Mouse (Mus musculus) CD4-positive, CD25-positive, alpha-beta regulatory T cell, adult 2 months (primary cell): ENCODE results near the gene Lbr.
"Not testable (repeated sequence)": the region's sequence is repeated elsewhere in the genome, so short reads cannot be mapped to it uniquely, and the experiment has no call there.

Experiments used
- DNase-seq: peaks from one replicate; pipeline ENCODE4 v3.0.0-alpha.2; 2012; ENCODE audit warnings: low read depth, low spot score

Gene Lbr

DNA sequence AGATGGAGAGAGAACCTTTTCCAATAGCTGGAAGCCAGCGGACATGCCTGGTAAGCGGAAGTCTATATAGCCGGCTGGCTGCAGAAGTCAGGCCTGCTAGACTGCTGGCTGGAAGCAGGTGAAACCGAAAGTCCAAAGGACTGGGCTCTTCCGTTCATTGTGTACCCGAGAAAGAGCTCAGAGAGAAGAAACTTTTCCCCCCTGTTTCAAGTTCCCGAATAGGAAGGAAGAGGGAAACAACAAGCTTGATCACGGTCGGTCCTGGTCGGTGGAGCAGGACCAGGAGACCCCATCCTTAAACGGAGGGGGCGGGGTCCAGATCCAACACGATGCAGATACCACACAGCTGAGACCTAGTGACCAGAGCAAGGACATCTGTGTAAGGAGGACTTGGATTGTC, 9.6 kb upstream of the Lbr start:
- DNase-seq, result peak; percentile 56

DNA sequence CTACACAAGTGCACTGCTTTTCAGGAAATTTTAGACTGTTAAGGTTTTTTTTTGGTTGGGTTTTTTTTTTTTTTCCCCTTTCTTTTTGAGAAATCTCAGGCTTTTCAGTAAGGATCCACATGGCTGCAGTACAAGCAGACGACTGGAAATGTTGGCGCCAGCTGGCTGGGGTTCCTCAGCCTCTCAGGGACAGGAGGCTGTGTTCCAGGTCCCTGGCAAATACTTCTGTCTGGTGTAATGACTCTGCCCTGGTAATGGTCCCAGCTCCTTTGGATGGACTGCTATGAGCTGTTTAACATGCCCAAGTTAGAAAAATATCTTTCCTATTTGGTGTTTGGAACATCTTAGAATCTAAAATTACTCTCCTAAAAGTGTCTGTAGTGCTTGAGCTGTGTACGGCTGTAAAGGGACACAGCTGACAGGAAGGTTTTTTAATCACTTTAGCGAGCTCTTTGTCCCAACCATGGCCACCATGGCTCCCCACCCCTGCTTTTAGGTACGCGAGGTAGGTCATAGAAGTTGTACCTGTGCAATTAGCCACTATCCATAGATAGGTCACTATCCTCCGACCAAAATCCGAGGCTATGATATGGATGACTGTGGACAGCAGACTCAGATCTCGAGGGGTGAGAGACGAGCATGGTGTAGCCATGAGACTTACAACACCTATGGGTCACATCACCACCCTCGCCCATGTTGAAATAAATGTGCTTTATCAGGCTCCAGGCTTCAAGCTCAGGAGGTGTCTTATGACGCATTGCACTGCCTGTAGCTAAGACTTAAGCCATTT, 8.9 kb upstream of the Lbr start:
- DNase-seq, result no peak

- DNase-seq, result no peak
These were observed 7.6 kb upstream of the Lbr start for GRCm38 (mm10) chr1:181850441-181850840.

DNA sequence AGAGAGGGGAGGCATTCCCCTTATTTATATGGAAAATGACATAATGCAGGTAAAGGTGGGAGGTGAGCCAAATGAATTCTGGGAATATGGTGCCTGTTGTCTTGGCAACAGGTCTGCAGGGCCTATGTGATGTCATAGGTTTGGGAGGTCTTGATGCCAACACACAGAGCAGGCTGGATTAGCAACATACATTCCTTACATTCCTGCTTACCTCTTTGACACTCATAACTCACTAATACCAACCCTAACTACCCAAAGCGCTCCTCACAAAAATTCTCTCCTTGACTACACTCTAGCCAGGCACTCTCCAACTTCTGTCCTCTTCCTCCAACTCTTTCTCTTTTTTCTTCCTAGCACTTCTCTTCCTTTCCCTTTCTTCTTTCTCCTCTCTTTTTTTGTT, 5.4 kb upstream of the Lbr start:
- no peak for DNase-seq

DNA sequence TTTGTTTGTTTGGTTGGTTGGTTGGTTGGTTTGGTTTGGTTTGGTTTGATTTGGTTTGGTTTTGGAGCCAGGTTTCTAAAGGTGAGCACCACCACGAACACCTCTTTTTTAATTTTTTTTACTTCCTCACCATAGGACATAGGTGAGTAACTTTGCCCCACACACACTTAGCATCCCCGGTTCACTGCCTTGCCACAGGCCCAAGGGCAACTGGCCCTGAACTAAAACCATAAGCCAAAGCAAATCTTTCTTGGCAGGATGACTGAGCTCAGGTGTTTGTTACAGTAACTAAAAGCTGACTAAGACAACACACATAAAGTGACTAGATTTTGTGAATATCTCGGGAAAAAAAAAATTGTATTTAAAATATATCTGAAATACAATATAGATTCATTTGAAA, 4.5 kb upstream of the Lbr start:
- no peak for DNase-seq

DNA sequence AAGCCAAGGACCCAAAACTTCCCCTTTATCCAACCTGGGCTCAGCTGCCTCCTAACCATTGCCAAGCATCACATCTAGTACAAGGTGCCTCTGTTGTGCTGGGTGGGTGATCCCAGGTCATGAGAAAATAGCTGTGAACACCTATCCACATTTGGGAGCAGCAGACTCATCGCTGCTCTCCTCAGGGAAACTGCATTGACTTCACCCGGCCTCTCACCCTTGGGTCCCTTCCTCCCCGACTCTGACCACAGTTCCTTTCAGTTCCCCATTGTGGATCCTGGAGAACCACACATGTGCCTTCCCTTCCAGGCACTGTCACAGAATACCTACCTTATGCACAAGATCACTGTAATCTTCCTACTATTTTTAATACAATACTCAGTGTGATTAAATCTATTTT, 2.9 kb upstream of the Lbr start:
- no peak for DNase-seq

DNA sequence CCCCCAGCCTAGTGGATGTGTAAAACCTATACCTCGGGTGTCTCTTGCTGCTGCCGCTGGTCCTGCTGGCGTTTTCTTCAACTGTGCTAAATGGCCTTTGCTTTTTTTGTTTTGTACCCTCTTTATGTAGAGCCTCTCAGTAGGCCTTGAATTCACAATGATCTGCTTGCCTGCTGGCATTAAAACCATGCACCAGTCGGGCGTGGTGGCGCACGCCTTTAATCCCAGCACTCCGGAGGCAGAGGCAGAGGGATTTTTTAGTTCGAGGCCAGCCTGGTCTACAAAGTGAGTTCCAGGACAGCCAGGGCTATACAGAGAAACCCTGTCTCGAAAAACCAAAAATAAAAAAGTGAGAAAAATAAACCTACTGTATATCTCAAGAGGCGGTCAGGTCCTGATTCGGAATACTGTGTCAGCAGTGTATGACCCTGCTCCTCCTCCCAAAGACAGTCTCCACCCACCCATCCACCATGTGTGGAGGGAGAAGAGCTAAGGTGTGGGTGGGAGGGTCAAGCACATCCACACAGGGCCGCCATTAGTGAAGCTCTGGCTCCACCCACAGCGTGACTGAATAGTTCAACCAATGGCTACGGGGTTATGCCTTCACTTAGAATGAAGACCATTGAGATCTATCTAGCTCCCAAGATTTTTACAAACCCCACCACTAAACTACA, 2.2 kb upstream of the Lbr start:
- DNase-seq, result no peak

GRCm38 (mm10) chr1:181841864-181842672, 778 bp downstream of the Lbr start:
- peak; percentile 94 for DNase-seq

- no peak for DNase-seq
These were observed 1.4 kb downstream of the Lbr start for GRCm38 (mm10) chr1:181841396-181841795.

GRCm38 (mm10) chr1:181839746-181840366, 3.0 kb downstream of the Lbr start:
- DNase-seq, result peak; percentile 28

DNA sequence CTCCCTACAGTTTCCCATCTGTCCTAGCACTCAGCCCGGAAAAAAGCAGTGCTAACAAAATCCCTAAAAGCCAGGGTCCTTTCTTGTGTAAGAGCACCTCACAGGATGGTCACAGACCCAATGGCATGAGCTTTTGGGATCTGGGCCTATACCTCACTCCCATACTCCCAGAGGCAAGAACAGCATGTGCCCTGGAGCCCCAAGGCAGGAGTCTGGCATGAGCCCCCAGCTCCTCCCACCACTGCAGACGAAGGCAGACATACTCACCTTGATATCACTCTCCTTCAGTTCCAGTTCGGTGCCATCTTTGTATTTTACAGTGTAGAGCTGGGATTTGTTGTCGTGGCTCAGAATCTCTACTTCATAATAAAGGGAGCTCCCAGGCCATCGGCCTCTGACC, 4.7 kb downstream of the Lbr start:
- DNase-seq, result no peak

DNA sequence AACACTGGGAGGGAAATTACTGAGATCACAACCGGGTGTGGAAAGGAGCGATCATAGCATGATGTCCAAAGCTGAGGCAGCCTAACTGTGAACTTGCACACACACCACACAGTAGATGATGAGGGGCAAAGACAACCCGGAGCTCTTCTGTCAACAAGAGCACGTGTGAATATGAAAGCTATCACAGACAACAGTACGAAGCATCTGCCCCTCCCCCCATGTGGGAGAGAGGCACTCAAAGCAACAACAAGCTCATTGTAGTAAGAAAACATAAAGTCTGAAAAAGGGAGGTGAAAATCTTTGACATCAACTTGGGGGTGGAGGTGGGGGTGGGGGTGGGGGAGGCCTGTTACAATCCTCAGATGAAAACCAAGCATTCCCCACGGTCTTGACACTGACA, 9.7 kb downstream of the Lbr start:
- no peak for DNase-seq

DNA sequence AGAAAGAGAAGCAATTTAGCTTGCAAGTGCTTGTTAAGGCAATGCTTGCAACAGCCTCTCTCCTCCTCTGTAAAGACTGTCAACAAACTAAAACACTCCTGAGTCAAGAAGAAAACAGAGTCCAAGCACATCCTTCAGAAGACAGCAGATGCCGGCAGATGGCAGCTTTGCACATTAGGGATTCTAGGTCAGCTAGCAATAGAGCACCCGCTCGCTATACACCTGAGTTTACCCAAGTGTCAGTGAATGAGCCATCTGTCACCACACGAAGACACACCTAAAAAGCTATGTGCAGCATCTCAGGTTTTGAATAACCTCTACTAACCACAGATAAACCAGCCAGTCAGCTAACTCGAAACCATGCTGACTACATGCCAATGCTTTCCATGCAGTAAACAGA, 10.1 kb downstream of the Lbr start:
- no peak for DNase-seq

DNA sequence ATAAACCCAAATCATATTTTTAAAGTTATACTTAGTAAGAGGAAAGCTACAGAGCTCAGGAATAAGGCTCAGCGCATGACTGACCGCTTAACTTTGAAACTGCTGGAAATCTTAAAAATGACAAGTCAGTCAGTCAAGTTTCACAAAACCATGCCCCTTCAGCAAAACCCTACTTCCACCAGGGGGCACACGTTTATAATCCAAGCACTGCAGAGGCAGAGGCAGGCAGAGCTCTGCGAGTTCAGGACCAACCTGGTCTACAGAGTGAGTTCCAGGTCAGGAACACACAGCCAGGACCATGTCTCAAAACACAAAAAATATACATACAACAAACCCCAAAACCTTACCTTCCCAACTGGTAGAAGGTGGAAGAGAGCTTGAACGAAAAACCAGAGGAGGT, 14.5 kb downstream of the Lbr start:
- DNase-seq, result peak; percentile 78

GRCm38 (mm10) chr1:181826716-181827115, 16.1 kb downstream of the Lbr start:
- DNase-seq, result no peak

- no peak for DNase-seq
These were observed 31.2 kb downstream of the Lbr start for GRCm38 (mm10) chr1:181811481-181812223.

DNA sequence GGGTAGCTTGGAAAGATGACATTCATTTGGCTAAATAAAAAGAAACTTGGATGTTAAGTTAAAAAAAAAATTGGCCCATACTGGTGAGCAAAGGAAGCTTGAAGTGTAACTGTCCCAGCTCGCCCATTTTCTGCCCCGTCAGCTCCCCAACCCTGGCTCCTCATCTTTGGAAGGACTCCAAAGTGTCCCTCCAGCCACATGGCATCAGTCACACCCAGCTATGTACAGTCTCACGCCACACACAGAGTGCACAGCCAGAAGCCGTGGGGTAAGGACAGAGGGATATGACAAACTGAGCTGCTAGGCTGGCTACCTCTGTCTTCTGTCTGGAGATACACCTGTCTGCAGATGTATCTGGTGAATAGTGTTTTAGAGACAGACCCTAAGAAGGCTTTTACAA, 42.2 kb downstream of the Lbr start:
- DNase-seq, result no peak

- DNase-seq, result no peak
These were observed 42.9 kb downstream of the Lbr start for GRCm38 (mm10) chr1:181799911-181800310.

DNA sequence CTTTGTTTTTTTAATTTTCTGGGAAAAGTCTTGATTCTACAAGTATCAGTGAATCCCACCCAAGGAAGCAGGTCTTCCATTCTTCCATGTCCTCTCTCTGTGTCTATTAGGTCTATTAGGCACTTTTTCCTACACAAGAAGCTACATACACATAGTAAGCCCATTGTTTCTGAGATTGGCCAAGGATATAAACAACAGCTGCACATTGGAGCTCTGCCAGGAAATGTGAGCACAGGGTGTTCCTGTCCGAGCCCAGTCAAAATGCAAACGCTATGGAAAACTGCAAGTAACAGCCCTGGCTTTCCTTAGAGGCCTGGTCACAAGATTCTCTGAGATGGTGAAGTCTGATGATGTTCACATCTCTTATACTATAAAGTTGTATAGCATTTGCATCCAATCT, 49.3 kb downstream of the Lbr start:
- DNase-seq, result no peak

GRCm38 (mm10) chr1:181789952-181790351, 52.9 kb downstream of the Lbr start:
- no peak for DNase-seq

- DNase-seq, result not testable (repeated sequence)
These were observed 60.2 kb downstream of the Lbr start for GRCm38 (mm10) chr1:181782600-181782999.
